Mouse (Mus musculus) c-Kit-positive CD71-positive TER-119-negative erythroid progenitor cells, embryonic 14.5 days (primary cell): ENCODE data around the gene Clba1.

Source experiments
- DNase-seq: peaks from one replicate; pipeline ENCODE4 v3.0.0-alpha.2; 2013; ENCODE audit warnings: low read depth

The Clba1 gene

DNA sequence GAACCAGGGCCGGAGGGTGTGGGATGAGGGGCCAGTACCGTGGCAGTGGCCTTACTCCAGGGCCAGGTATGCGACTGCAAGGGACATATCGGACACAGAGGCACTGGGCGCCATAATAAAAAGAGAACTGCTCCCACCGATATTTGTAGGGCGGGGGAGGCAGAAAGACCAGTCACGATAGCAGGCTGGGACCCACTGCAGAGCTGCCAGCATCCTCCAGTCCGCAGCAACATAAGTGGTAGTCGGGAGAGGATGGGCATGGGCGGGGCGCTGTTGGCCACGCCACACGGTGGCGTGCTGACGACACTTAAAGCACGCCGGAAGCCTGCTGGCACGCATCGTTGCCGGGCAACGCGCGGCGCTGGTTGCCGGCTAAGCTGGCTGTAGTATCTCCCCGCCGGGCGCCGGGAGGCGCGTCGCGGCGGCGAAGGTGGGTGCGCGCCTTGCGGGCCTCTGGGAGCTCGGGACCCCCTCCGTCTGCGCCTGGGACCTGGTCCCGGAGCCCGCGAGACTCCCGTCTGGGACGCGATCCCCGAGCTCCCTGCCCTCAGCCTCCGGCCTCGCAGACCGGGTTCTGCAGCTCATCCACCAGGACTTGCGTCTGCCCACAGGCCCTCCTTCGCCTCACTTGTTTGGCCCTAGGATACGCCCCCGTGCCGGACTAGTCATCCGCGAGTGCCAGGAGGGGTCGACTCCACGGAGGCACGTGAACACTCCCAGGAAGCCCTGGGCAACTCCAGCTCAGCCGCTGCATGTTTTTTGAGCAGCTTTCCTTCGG lies at the start of gene Clba1:
Gene Clba1, plus strand, starts transcription at position 351 of the 778 bp plus-strand sequence.
- peak; percentile 84 for DNase-seq

DNA sequence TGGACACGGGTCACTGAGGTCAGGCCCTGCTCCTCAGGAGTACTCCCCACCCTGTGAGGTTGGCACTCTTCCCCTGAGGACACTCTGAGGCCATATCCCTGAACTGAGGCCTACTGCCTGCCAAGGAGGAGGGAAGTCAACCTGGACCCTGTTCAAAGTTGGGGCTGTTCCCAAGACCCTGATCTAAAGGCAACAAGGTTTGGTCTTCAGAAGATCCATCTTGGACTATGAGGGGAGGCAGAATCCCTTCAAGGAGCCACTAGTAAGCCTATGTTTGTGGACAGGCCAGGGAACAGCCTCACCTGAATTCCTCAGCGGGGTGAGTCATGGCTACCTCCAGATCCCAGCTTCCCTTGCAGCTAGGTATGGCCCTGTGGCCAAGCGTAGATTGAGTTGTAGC lies 49.3 kb upstream of the Clba1 start:
- DNase-seq, result no peak

DNA sequence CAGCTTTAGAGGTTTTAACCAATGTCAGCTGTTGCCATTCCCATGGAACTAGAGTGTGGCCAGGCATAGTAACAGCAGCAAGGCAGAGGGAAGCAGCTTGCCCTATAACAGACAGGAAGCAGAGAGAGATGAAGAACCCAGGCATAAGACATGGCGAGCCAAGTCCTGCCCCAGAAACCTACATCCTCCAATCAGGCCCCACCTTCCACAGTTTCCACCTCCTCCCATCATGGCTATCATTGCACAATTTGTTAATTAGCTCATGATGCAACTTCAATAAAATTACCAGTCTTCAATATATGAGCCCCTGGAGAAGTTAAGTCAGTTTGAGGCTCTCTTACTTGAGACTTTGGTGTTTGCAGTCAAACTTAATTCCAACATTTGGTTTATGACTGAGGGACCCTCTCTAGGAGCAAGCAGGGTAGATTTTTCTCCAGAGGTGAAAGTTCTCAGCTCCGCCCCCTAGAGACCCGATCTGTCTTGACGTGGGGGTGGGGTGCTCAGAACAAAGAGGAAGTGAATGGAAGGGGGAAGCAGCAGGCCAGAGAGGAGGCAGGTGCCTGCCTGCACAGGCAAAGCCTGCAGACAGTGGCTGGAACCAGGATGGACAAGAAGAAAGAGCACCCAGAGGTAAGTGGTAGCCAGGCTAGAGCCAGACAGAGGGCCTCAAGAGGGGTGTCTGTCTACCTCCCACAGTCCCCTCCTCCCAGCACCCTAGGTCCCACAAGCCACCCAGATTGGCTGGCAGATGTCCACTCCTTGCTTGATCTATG lies 48.4 kb upstream of the Clba1 start, which contains the start of gene Pld4:
Gene Pld4, plus strand, starts transcription at position 502 of the 773 bp plus-strand sequence.
- no peak for DNase-seq

DNA sequence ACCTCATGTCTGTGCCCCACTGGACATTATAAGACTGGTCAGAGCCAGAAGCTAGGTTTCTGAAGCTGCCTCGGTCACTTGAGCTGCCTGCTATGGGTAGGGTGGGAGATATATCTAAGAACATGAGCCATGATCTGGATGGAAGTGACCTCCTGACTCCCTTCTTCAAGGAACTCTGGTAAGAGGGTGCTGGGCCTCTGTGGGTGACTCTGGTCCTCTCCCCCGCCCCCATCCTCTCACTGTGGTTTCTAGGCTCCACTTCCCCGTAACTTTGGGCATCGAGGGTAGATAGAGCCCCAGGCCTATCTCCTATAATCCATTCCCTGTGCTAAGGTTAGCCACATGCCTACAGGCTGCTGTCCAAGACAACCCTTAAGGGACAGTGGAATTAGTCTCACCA lies 47.3 kb upstream of the Clba1 start:
- no peak for DNase-seq

DNA sequence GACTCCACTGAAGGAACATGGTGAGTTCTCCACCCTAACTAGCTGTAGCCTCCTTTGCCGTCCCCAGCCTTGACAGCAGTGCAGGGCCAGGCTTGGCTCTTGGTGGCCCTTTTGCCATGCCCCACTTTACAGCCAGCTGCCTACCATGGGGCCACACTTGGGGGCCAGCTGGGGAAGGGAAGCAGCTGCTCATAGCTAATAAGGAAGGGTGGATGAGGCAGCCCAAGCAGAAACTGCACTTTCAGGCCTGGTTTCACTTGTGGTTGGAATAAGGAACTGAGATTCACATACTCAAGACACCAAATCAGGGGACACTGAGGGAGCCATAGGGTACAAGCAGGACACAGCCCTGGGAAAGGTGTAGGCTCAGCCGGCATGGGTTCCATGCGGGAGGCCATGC lies 46.7 kb upstream of the Clba1 start:
- DNase-seq, result no peak

DNA sequence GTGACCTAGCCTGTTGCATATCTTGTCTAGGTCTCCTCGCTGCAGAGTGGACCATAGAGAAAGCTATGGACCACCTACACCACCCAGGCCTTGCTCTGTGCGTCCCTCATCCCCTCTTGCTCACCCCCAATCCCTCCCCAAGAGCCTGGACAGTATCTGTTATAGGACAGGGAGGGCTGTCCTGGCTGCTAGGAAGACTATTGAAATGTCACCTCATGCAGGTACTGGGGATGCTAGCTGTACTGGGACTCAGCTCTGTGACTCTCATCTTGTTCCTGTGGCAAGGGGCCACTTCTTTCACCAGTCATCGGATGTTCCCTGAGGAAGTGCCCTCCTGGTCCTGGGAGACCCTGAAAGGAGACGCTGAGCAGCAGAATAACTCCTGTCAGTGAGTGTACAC lies 45.6 kb upstream of the Clba1 start:
- no peak for DNase-seq

DNA sequence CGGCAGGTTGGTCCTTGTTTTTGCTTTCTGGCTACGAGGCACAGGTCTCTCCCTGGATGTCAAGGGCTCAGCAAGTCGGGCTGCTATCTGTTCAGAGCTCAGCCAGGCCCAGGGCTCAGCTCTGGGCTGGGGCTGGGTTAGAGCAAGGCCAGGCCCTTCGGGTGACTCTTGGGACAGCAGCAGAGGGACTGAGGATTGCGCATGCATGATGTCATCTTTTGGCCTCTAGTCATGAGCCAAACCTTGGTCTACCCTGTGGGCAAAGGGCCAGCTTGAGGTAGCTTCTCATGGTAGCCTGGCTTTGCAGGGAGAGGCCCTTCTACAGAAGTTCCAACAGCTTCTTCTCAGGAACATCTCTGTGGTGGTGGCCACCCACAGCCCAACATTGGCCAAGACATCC lies 44.6 kb upstream of the Clba1 start:
- DNase-seq, result no peak

DNA sequence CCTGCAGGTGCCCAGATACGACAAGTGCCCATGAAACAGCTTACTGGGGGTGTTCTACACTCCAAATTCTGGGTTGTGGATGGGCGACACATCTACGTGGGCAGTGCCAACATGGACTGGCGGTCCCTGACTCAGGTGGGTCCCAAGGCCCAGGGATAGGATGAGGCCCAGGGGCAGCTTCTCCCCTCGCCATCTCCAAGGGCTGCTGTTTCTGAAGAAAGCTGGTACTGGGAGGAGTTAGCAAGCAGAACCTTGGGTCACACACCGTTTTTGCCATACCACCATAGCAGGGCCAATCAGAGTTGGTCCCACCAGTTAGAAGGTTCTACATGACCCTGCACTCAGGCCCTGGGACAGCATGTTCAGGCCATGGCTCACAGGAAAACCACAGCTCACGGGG lies 43.7 kb upstream of the Clba1 start:
- DNase-seq, result no peak

DNA sequence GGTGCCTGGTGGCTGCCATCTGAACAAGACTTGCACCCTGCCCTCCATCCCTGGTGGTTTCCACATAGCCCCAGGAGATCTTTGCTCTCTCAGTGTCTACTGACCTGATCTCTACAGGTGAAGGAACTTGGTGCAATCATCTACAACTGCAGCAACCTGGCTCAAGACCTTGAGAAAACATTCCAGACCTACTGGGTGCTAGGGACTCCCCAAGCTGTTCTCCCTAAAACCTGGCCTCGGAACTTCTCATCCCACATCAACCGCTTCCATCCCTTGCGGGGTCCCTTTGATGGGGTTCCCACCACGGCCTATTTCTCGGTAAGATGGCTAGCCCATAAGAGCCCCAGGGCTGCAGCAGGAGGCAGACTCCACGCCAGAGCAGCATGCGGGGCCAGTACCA lies 42.2 kb upstream of the Clba1 start:
- no peak for DNase-seq

DNA sequence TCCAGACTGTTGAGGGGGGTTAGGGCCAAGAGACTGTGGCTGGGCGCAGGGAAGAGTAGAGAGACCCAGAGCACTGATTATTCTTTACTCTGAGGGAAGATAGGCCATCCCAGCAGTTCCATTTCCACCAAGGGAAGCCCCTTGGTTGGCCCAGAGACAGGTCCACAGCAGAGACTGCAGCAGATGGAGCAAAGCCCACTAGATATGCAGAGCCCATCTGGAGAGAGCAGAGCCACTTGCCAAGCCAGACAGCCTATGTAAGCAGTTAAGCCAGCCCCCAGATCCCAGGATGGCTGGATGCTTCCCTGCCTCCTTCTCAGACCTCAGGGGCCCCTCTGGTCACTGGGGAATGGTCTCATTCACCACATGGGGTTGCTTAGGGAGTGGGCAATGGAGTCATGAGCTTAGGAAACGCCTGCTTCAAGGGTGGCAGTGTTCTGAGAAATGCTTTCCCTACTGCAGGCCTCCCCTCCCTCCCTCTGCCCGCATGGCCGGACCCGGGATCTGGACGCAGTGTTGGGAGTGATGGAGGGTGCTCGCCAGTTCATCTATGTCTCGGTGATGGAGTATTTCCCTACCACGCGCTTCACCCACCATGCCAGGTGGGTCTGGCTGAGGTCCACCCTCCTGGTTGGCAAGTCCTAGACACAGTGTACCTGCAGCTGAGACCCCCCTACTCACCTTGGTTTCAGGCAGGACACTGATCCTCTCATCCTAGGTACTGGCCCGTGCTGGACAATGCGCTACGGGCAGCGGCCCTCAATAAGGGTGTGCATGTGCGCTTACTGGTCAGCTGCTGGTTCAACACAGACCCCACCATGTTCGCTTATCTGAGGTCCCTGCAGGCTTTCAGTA lies 41.5 kb upstream of the Clba1 start:
- DNase-seq, result no peak

DNA sequence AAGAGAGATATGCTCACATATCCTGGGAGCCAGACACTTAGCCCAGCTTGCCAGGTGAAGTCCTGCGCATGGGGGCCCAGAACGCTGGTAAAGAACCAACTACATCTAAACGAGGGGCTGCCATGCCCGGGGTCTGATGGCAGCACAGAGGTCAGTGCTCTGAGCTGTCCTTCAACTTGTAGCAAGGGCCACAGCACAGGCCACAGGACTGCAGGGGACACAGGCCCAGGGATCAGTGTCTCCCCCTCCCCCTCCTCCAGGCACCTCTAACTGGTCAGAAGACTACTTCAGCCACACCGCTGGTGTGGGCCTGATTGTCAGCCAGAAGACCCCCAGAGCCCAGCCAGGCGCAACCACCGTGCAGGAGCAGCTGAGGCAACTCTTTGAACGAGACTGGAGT lies 40.6 kb upstream of the Clba1 start:
- DNase-seq, result no peak

DNA sequence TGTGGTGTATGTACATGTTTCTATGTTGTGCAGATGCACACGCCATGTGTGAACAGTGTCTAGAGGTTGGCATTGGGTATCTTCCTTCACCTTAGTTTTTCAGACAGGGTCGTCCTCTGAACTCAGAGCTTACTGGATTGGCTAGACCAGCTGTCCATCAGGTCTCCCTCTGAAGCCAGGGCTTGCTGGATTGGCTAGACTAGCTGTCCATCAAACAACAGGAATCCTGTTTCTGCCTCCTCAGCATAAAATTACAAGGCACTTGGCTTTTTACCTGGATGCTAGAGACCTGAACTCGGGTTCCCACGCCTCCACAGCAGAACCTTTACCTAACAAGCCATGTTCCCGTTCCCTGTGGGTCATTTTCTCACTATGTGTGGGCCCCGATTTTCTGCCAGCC lies 39.7 kb upstream of the Clba1 start:
- no peak for DNase-seq

DNA sequence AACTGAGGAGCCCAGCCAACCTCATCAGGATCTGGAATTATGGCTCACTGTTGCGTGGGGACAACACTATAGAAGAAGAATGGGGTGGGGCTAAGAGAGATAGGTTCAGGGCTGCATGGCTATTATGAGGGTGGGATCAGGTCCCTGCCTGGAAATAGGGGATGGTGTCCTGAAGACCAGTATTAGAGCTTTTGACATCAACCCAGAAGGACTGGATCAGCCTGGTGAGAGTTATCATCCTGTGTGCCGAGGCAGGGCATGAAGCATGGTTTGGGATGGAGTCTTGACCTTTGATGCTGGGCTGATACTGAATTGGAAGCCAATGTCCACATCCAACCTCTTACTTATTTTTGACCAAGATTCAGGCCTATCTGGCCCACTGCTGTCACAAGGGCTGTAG lies 39.0 kb upstream of the Clba1 start:
- no peak for DNase-seq

DNA sequence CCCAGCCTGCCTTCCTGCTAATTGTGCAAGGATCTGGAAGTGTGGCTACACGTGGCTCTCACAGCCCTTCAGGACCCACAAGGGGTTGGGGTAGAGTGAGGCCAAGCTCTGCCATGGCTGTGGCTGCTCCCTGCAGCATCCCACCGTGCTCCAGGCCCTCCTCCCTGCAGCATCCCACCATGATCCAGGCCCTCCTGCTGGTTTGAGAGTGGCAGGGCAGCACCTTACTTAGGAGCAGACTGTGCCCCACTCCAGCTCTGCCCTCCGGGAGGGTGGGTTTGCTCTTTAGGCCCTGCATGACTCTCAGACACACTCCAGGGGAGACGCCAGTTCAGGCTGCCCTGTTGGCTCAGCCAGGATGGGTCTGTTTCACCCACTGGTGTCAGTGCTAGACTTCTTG lies 38.3 kb upstream of the Clba1 start:
- DNase-seq, result no peak

DNA sequence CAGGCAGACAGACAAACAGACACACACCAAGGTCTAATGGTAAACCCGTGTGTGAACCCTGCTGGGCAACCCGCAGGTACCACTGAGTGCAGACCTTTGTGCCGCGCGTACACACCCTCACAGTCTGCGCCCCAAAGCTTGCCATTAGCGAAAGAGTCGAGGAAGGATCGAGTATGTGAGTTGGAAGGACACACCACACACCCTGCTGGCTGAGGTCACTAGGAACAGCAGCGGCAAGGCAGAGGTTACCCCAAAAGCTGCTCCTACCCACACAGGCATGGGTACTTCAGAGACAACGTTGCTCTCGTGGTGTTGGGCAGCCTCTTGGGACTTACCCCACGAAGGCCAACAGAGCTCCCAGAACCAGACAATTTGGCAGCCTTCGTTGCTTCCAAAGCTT lies 36.4 kb upstream of the Clba1 start:
- DNase-seq, result no peak

DNA sequence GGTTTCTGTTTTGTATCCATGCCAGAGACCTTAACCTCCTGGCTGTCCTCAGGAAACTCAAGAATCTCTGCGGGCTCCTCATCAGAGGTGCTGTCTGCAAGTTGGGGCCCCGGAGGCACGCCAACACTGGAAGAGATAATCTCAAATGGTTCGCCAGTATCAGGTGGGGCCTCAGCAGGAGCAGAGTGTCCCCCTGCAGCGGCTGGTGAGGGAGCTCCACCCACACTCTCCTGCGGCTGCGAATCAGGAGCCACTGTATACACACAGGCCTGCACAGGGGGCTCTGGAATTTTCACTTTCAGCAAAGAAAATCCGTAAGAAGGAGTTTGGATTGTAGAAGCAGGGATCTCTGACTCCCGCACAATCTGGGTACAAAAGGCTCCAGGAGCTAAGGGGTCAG lies 35.4 kb upstream of the Clba1 start:
- no peak for DNase-seq

DNA sequence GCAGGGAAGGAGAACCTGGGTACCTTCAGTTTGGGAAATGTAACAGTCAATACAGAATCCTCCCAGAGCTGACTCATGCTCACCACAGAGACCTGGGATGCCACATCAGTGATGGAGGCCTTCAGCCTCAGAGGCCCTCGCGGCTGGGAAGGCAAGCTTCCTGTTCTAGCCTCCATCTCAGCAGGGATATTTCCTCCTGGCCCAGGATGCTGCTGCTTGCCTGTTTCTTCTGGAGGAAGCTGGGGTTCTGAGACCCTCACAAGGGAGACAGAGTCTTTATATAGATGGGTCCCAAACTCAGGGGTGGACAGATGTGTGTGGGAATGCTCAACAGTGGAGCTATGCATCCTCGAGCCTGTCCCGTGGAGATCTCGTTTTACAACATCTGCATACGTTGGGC lies 34.7 kb upstream of the Clba1 start:
- DNase-seq, result no peak

DNA sequence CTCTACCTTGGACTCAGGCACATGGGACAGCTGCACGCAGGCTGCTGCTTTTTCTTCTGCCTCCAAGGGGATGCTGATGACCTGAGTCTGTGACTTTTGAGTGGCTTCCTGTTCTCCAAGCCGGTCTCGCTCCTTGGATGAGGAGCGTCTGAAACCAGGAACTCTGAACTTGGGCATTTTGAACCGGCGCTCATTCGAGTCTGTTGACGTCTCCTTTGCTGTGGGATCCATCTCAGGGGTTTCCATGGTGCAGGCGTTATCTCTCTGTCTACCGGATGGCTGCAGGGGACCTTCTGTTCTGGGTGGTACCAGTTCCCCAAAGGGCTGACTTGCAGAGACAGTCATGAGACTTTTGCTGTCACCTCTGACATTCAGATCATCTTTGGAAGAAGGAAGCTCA lies 34.3 kb upstream of the Clba1 start:
- DNase-seq, result no peak

DNA sequence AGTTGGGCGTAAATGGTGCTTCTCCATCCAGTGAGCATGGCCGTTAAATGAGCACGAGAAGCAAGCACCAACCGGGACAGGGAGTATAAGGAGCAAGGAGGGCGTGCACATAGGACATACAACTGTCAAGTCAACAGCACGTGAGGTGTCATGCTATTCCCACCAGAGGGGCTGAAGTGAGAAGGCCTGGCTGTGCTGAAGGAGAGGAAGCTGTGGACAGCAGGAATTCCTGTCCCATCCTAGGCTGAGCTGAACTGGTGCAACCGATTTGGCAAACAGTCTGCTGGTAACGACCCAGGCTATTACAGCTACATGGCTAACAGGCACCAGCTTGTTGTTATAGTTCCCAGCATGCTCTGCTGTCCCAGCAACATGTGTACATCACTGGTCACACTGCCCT lies 17.7 kb upstream of the Clba1 start:
- no peak for DNase-seq

DNA sequence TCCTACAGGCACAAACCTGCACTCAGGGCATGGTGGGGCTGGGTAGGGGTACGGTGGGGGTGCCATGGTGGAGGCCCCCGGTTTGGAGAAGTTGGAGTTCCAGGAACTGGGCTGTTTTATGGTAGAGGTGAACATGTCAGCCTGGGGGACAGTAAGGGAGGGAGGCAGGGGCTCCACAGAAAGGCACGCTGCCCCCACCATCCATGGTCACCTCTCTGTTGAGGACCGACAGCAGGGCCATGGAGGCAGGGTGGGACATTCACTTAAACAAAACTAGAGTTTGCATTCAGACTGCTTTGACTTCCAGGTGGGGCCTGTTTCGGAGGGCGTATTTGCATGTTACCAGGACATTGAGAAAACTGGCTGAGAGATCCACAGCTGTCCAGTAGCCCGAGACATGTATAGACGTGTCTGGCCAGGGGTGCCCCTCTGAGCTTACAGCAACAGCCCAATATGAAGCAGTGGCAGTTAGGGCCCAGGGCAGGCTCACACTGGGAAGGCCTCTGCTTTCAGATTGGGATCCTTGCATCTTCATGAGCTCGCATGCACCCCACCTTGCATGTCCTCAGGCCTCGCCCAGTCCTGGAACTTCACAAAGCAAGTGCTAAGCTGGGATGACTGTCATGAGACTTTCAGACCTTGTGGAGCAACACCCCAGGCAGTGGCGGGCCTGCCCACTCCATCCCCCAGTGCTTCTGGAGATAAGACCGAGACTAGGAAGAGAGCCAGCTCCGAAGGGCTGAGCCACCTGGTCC lies 15.0 kb upstream of the Clba1 start:
- DNase-seq, result no peak

DNA sequence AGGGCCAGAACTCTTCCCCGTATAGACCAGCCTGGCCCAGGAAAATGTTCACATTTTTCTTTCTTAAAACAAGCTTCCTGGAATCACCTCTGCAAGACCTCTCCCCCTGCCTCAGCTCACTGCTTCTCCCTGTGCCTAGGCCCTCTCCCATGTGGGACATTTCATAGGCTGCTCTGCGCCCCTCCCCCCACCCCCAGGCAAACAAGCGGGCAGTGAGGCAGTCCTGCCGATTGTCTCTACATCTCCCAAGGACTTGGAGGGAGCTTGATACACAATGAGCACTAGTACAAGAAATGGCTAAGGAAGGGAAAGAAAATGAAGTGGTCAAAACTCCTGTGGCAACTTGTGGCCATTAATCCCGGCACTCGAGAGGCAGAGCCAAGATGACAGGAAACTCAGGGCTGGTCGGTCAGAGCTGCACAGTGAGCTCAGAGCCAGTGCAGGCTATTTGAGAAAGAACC lies 14.4 kb upstream of the Clba1 start:
- no peak for DNase-seq

DNA sequence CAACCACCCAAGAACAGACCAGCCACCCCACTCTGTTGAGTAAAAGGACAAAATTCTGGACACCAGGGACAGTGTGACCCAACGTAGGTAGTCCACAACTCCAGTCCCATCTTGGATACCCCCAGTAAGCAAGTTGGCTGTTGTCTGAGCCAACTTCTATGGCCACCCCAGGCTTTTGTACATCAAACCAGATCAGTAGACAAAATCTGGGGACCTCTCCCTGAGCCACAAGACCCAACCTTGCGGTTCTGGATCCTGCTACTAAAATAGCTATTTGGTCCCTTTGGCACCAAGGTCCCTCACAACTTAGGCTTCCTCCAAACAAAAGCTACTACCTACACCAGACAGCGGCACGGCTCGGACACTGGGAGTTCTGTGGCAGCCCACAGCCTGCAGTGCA lies 13.7 kb upstream of the Clba1 start:
- DNase-seq, result no peak
